Mouse (Mus musculus): ENCODE measurements at regions not wholly inside any gene's neighbourhood (a gene's known extent, or its start where the extent isn't known, plus 50 kb on each side); places are given as distances from the start of the nearest gene placed in this dataset.

DNA sequence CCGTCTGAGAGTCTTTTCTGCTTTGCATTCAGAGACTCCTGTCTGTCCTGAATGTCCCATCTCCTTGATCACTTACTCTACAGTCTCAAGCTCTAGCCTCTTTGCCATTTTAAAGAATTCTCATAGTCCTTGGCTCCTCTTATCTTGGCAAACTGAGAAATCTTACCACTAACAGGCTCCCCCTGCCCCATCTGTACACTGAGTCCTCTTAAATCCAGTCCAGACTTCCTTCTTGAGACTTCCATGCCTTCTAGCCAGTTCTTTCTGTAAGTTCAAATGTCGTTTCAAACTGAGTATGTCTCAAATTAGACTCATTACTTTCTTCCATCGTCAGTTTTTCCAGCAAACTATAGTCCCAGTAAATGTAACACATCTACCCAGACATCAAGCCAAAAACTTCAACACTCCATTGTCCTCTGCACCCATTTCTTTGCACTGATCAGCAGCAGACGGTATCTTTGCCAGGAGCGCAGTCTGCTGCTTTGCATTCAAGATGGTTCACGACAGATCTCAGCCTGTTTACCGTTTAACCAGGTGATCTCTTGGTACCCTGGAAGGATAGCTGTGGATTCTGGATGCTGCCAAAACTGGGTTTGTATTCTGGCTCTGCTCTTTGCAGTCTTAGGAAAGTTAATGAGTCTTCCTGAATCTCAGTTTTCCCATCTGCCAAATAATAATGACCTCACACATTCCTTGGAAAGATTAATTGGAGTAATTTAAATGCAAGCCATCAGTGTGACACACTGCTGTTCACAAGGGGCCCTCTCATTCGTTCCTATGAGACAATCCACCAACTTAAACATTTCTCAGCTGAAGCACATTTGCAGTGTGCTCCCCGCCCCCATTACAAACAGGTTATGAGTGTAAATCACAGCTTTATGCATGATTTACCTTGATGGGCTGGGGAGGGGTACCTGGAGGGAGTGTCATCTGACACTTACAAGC is 53.4 kb upstream of the Dab2 start:
- no peak for TF ChIP-seq CTCF (conservative IDR thresholded peaks at IDR 0.05; ENCODE audit: insufficient read depth, insufficient read length, low read depth, low read length)
- TF ChIP-seq POLR2A (IDR thresholded peaks at IDR 0.05; ENCODE audit: low read depth, low read length): no peak

Data from kidney, adult 2 months (tissue).